Mouse (Mus musculus) lung, postnatal 0 days (tissue): ENCODE measurements around the gene Rpl18. TPM values are rescaled to one million over a fixed set of nuclear protein-coding genes. Genes with fewer than 3 reads are reported as not detected.

ENCODE experiments used
- ATAC-seq: fragments of 200-750 bp; cut with Nextera tagmentation; 2 replicates; pipeline ENCODE4 v1.8.0; 2017; ENCODE audit warnings: moderate library complexity
- DNase-seq: peaks from one replicate; pipeline ENCODE4 v3.0.0-alpha.2; 2016; ENCODE audit warnings: low spot score
- H3K27ac ChIP-seq: fragments of 300-500 bp; sonication (generic); 2 replicates; pipeline ENCODE4 v1.5.1; 2014; ENCODE audit warnings: antibody characterized with exemption, mild to moderate bottlenecking, low read length, mixed read lengths
- H3K27me3 ChIP-seq: fragments of 300-500 bp; sonication (generic); replicated peaks from 2 replicates; pipeline ENCODE4 v1.6.1; 2014; ENCODE audit warnings: low read length, mixed read lengths; ENCODE audit not compliant: insufficient read depth
- H3K36me3 ChIP-seq: fragments of 300-500 bp; sonication (generic); 2 replicates; pipeline ENCODE4 v1.6.1; 2014; ENCODE audit warnings: low read length, mixed read lengths; ENCODE audit not compliant: insufficient read depth
- H3K4me1 ChIP-seq: fragments of 300-500 bp; sonication (generic); 2 replicates; pipeline ENCODE4 v1.6.1; 2014; ENCODE audit warnings: antibody characterized with exemption, low read depth, low read length, mixed read lengths; ENCODE audit not compliant: insufficient read depth
- H3K4me2 ChIP-seq: fragments of 300-500 bp; sonication (generic); replicated peaks from 2 replicates; pipeline ENCODE4 v1.6.1; 2014; ENCODE audit warnings: low read depth, mild to moderate bottlenecking, low read length, moderate library complexity, mixed read lengths
- H3K4me3 ChIP-seq: fragments of 300-500 bp; sonication (generic); 2 replicates; pipeline ENCODE4 v1.5.1; 2014; ENCODE audit warnings: low read depth, low read length
- H3K9ac ChIP-seq: fragments of 300-500 bp; sonication (generic); replicated peaks from 2 replicates; pipeline ENCODE4 v1.6.1; 2014; ENCODE audit warnings: low read depth, mild to moderate bottlenecking
- H3K9me3 ChIP-seq: fragments of 300-500 bp; sonication (generic); 2 replicates; pipeline ENCODE4 v1.6.1; 2016; ENCODE audit warnings: low read length, mixed read lengths
- CTCF ChIP-seq: IDR thresholded peaks from 2 replicates; pipeline ENCODE4 v1.5.1; 2016; ENCODE audit warnings: antibody characterized with exemption, mild to moderate bottlenecking
- EP300 ChIP-seq: IDR thresholded peaks from 2 replicates; pipeline ENCODE4 v1.6.1; 2016; ENCODE audit warnings: antibody characterized with exemption, mild to moderate bottlenecking, control low read depth
- WGBS: fragments of 180-500 bp; shearing (Covaris S2); extraction: QIAGEN DNeasy Blood & Tissue Kit; methylation state at CpG from one replicate; pipeline ENCODE4 v1.1.7; 2014; 5-methylcytosine and 5-hydroxymethylcytosine counted together
- polyA plus RNA-seq: library from polyadenylated mRNA; unstranded; fragments of >200 nt; fragmentation: Nextera tagmentation; extraction: Ambion mirVana; gene quantifications from 2 replicates; pipeline ENCODE4 v1.2.1, GENCODE M21; 2015

The Rpl18 gene
- polyA plus RNA-seq, 1 experiment from 2014 or later, result 782 TPM

DNA sequence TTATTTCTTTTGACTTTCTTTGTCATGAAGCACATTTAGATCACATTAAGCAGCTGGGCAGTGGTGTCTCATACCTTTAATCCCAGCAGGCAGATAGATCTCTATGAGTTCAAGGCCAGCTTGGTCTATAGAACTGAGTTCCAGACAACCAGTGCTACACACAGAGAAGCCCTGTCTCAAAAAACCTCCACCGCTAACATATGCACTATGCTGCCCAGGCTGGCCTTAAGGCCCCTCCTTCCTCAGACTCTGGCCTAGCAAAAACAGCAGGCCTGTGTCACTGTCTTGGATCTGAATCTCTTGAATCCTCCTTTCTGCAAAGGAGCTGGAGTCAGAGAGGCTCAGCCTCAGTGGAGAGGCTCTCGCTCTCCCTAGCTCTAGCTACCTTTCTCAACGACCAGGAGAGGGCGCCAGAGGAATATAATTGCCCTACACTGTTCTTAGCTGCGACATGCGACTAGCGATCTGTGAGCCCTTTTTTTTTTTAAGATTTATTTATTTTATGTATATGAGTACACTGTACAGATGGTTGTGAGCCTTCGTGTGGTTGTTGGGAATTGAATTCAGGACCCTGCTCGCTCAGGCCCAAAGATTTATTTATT, 24.0 kb downstream of the Rpl18 start:
- DNase-seq (peak; percentile 92), ATAC-seq (peak; percentile 75)
- Histone ChIP-seq H3K4me2 (no peak overlapping the region), H3K4me1 (no peaks in the 10 kb centered on the region), H3K36me3 (no peaks in the 10 kb centered on the region), H3K27ac (no peak overlapping the region), H3K4me3 (no peak overlapping the region), H3K9ac (no peak overlapping the region), H3K27me3 (no peaks in the 10 kb centered on the region), H3K9me3 (no peaks in the 10 kb centered on the region)
- TF ChIP-seq CTCF (peak; percentile 94), EP300 (no peak)
- WGBS, result 10% methylated on average over 9 of the region's 9 CpGs

- no peak for ATAC-seq
- 53% methylated on average over 8 of the region's 10 CpGs for WGBS
- TF ChIP-seq CTCF (no peak), EP300 (no peak)
Observed at GRCm38 (mm10) chr7:45739820-45740219, 24.6 kb downstream of the Rpl18 start.

DNA sequence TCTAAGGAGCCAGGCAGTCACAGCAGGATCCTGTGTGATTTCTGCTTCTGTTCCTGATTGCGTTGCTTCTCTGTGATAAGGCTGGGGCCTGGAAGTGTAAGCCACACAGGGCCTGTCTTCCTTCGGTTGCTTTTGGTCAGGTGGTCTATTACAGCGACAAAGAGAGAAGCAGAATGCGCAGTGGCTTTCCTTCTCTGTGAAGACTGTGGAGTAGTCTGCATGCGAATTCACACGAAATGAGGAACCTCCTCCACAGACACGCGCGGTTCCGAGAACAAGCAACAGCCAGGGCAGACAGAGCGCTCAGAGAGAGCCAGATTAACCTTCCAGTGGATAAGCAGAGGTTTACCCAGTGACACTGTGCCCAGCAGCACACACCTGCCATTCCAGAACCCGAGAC, 26.1 kb downstream of the Rpl18 start:
- H3K27me3 ChIP-seq, result no peaks in the 10 kb centered on the region

More at GRCm38 (mm10) chr7:45739820-45740219, 24.6 kb downstream of the Rpl18 start:
- Histone ChIP-seq H3K36me3 (no peaks in the 10 kb centered on the region), H3K4me3 (no peak overlapping the region), H3K4me1 (no peaks in the 10 kb centered on the region), H3K27me3 (no peaks in the 10 kb centered on the region), H3K9me3 (no peaks in the 10 kb centered on the region), H3K27ac (no peak overlapping the region), H3K4me2 (no peak overlapping the region), H3K9ac (no peak overlapping the region)
- no peak for DNase-seq

GRCm38 (mm10) chr7:45741777-45742176, 26.5 kb downstream of the Rpl18 start:
- Histone ChIP-seq H3K4me1 (no peaks in the 10 kb centered on the region), H3K27ac (no peak overlapping the region), H3K9ac (no peak overlapping the region), H3K4me2 (peak overlapping the region; percentile 48), H3K36me3 (no peaks in the 10 kb centered on the region), H3K9me3 (no peaks in the 10 kb centered on the region), H3K27me3 (no peaks in the 10 kb centered on the region), H3K4me3 (peak overlapping the region; percentile 24)
- DNase-seq (peak; percentile 64), ATAC-seq (peak; percentile 62)
- 29% methylated on average over 11 of the region's 11 CpGs for WGBS
- TF ChIP-seq CTCF, result no peak
- no peak for TF ChIP-seq EP300

More for the DNA sequence above, 26.1 kb downstream of the Rpl18 start:
- no peak overlapping the region for H3K27ac ChIP-seq
- no peak overlapping the region for H3K9ac ChIP-seq
- H3K36me3 ChIP-seq, result no peaks in the 10 kb centered on the region
- DNase-seq (no peak), ATAC-seq (no peak)
- H3K4me2 ChIP-seq, result 0 out of 2 replicates have a peak overlapping the region, but pooled peaks have one; percentile 48
- no peaks in the 10 kb centered on the region for H3K4me1 ChIP-seq
- TF ChIP-seq CTCF, result no peak
- no peak for TF ChIP-seq EP300
- no peak overlapping the region for H3K4me3 ChIP-seq
- WGBS, result 78% methylated on average over 12 of the region's 12 CpGs
- H3K9me3 ChIP-seq, result no peaks in the 10 kb centered on the region

- peak; percentile 68 for ATAC-seq
- H3K27me3 ChIP-seq, result no peaks in the 10 kb centered on the region
- peak overlapping the region; percentile 48 for H3K4me2 ChIP-seq
- no peak overlapping the region for H3K9ac ChIP-seq
- H3K9me3 ChIP-seq, result no peaks in the 10 kb centered on the region
- no peaks in the 10 kb centered on the region for H3K36me3 ChIP-seq
- no peaks in the 10 kb centered on the region for H3K4me1 ChIP-seq
- TF ChIP-seq CTCF, result peak; percentile 52
- no peak for TF ChIP-seq EP300
- 26% methylated on average over 19 of the region's 19 CpGs for WGBS
- peak overlapping the region; percentile 24 for H3K4me3 ChIP-seq
- H3K27ac ChIP-seq, result no peak overlapping the region
- DNase-seq, result peak; percentile 79
Observed at GRCm38 (mm10) chr7:45742338-45742737, 27.1 kb downstream of the Rpl18 start.

- Histone ChIP-seq H3K4me2 (no peak overlapping the region), H3K4me3 (no peak overlapping the region), H3K9ac (no peak overlapping the region), H3K36me3 (no peaks in the 10 kb centered on the region), H3K27ac (no peak overlapping the region), H3K4me1 (no peaks in the 10 kb centered on the region), H3K27me3 (no peaks in the 10 kb centered on the region), H3K9me3 (no peaks in the 10 kb centered on the region)
- TF ChIP-seq CTCF (no peak), EP300 (no peak)
- DNase-seq (peak; percentile 90), ATAC-seq (peak; percentile 80)
- 22% methylated on average over 2 of the region's 2 CpGs for WGBS
Observed at GRCm38 (mm10) chr7:45744387-45744786, 29.1 kb downstream of the Rpl18 start.
